Mouse (Mus musculus) embryonic facial prominence, embryonic 15.5 days (tissue): Measurements from ENCODE around the gene B4galt1. TPM values are rescaled to one million over a fixed set of nuclear protein-coding genes. Genes with fewer than 3 reads are reported as not detected.
A peak's percentile ranks its signal among the peaks of the same experiment; 100 is the strongest.

Experiments
- ATAC-seq: fragments of 200-750 bp; cut with Nextera tagmentation; 2 replicates; pipeline ENCODE4 v1.8.0; 2017; ENCODE audit warnings: low read depth, moderate TSS enrichment; ENCODE audit not compliant: insufficient number of reproducible peaks, low FRiP score, low TSS enrichment
- H3K27ac ChIP-seq: fragments of 300-500 bp; sonication (generic); replicated peaks from 2 replicates; pipeline ENCODE4 v1.5.1; 2015; ENCODE audit warnings: mild to moderate bottlenecking, inconsistent platforms
- H3K27me3 ChIP-seq: fragments of 300-500 bp; sonication (generic); 2 replicates; pipeline ENCODE4 v1.6.1; 2015; ENCODE audit warnings: inconsistent platforms
- H3K36me3 ChIP-seq: fragments of 300-500 bp; sonication (generic); 2 replicates; pipeline ENCODE4 v1.6.1; 2015; ENCODE audit warnings: mild to moderate bottlenecking, inconsistent platforms
- H3K4me1 ChIP-seq: fragments of 300-500 bp; sonication (generic); 2 replicates; pipeline ENCODE4 v1.6.1; 2015; ENCODE audit warnings: inconsistent platforms
- H3K4me2 ChIP-seq: fragments of 300-500 bp; sonication (generic); replicated peaks from 2 replicates; pipeline ENCODE4 v1.6.1; 2015; ENCODE audit warnings: mild to moderate bottlenecking, inconsistent platforms
- H3K4me3 ChIP-seq: fragments of 300-500 bp; sonication (generic); replicated peaks from 2 replicates; pipeline ENCODE4 v1.5.1; 2015; ENCODE audit warnings: mild to moderate bottlenecking, inconsistent platforms
- H3K9ac ChIP-seq: fragments of 300-500 bp; sonication (generic); 2 replicates; pipeline ENCODE4 v1.6.1; 2015; ENCODE audit warnings: inconsistent platforms
- H3K9me3 ChIP-seq: fragments of 300-500 bp; sonication (generic); replicated peaks from 2 replicates; pipeline ENCODE4 v1.6.1; 2016; ENCODE audit warnings: inconsistent platforms
- WGBS: fragments of 180-500 bp; shearing (Covaris S2); methylation state at CpG from one replicate; pipeline ENCODE4 v1.1.7; 2015; 5-methylcytosine and 5-hydroxymethylcytosine counted together
- polyA plus RNA-seq: library from polyadenylated mRNA; unstranded; fragments of >200 nt; fragmentation: Nextera tagmentation; extraction: Ambion mirVana; gene quantifications from 2 replicates; pipeline ENCODE4 v1.2.1, GENCODE M21; 2015

Gene B4galt1
- polyA plus RNA-seq = 59.7 and 61.3 TPM in 2 replicates

GRCm38 (mm10) chr4:40853565-40854386 lies at the start of gene B4galt1:
B4galt1 (minus strand) TSS chr4:40854005.
- under 1% methylated on average over 74 of the region's 83 CpGs for WGBS
- peak; percentile 95 for ATAC-seq
- Histone ChIP-seq H3K4me3 (peak within 1 kb of the TSS; percentile 62), H3K27me3 (no peaks in the 10 kb centered on the region), H3K9ac (peak within 1 kb of the TSS; percentile 81), H3K4me2 (peak within 1 kb of the TSS; percentile 80), H3K27ac (peak within 1 kb of the TSS; percentile 92), H3K9me3 (no peaks in the 10 kb centered on the region), H3K36me3 (no peaks in the 10 kb centered on the region), H3K4me1 (peaks cover 48% of the 10 kb centered on the region)

- H3K27ac ChIP-seq = no peak overlapping the region
- 0 out of 2 replicates have a peak, but pooled peaks cover 4% of the 10 kb centered on the region for H3K4me1 ChIP-seq
- H3K9me3 ChIP-seq = no peaks in the 10 kb centered on the region
- no peak overlapping the region for H3K4me3 ChIP-seq
- 87% methylated on average over 4 of the region's 4 CpGs for WGBS
- H3K36me3 ChIP-seq = no peaks in the 10 kb centered on the region
- no peak for ATAC-seq
- H3K4me2 ChIP-seq = no peak overlapping the region
- no peaks in the 10 kb centered on the region for H3K27me3 ChIP-seq
- no peak overlapping the region for H3K9ac ChIP-seq
These were observed 46.8 kb upstream of the B4galt1 start for GRCm38 (mm10) chr4:40900612-40901011.

GRCm38 (mm10) chr4:40900071-40900470 lies 46.3 kb upstream of the B4galt1 start:
- Histone ChIP-seq H3K4me3 (no peak overlapping the region), H3K27ac (no peak overlapping the region), H3K36me3 (no peaks in the 10 kb centered on the region), H3K4me1 (0 out of 2 replicates have a peak, but pooled peaks cover 4% of the 10 kb centered on the region), H3K4me2 (no peak overlapping the region), H3K27me3 (no peaks in the 10 kb centered on the region), H3K9ac (no peak overlapping the region), H3K9me3 (no peaks in the 10 kb centered on the region)
- no peak for ATAC-seq
- 83% methylated on average over 3 of the region's 3 CpGs for WGBS

DNA sequence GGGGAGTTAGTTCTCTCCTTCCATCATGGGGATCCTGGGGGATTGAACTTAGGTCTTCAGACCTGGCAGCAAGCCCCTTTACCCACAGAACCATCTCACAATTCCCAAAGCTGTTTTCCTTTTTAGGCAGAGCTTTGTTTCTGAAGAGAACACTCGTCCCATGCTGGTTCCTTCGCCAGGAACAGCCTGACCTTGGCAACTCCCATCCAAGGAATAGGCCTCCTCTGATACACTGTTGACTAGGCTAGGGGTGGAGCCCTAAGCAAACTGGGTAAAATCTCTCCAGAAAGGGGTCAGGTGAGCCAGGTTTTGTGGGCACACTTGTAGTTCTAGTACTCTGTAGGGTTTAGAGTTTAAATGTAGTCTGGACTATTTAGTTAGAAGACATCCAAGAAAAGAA lies 45.5 kb upstream of the B4galt1 start:
- H3K4me1 ChIP-seq = 0 out of 2 replicates have a peak, but pooled peaks cover 4% of the 10 kb centered on the region
- no peak for ATAC-seq
- H3K27me3 ChIP-seq = no peaks in the 10 kb centered on the region
- H3K4me3 ChIP-seq = no peak overlapping the region
- 67% methylated on average over 2 of the region's 2 CpGs for WGBS
- H3K9me3 ChIP-seq = no peaks in the 10 kb centered on the region
- no peak overlapping the region for H3K27ac ChIP-seq
- H3K36me3 ChIP-seq = no peaks in the 10 kb centered on the region
- no peak overlapping the region for H3K4me2 ChIP-seq
- H3K9ac ChIP-seq = no peak overlapping the region

GRCm38 (mm10) chr4:40898476-40899044 lies 44.8 kb upstream of the B4galt1 start:
- WGBS = 69% methylated on average over 6 of the region's 6 CpGs
- Histone ChIP-seq H3K4me3 (no peak overlapping the region), H3K4me1 (0 out of 2 replicates have a peak, but pooled peaks cover 4% of the 10 kb centered on the region), H3K36me3 (no peaks in the 10 kb centered on the region), H3K9me3 (no peaks in the 10 kb centered on the region), H3K27me3 (no peaks in the 10 kb centered on the region), H3K4me2 (no peak overlapping the region), H3K9ac (no peak overlapping the region), H3K27ac (no peak overlapping the region)
- ATAC-seq = no peak

DNA sequence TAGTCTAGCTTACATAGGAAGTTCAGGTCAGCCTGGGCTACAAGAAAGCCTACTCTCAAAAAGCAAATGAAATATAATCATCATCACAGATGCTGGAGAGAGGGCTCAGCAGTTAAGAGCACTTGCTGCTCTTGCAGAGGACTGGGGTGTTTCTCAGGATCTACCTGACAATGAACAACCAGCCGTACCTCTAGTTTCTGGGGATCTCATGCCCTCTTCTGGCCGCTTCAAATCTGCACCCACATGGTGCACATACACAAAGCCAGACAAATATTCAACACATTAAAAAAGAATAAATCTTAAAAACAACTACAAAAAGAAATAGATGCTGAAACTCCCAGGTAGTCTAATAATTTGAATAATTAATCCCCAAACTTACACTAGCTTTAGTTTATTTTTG lies 41.8 kb upstream of the B4galt1 start:
- H3K36me3 ChIP-seq = no peaks in the 10 kb centered on the region
- 88% methylated on average over 2 of the region's 2 CpGs for WGBS
- H3K4me2 ChIP-seq = no peak overlapping the region
- no peak overlapping the region for H3K27ac ChIP-seq
- 0 out of 2 replicates have a peak, but pooled peaks cover 4% of the 10 kb centered on the region for H3K4me1 ChIP-seq
- no peak overlapping the region for H3K4me3 ChIP-seq
- H3K9ac ChIP-seq = no peak overlapping the region
- H3K27me3 ChIP-seq = no peaks in the 10 kb centered on the region
- H3K9me3 ChIP-seq = no peaks in the 10 kb centered on the region
- no peak for ATAC-seq

DNA sequence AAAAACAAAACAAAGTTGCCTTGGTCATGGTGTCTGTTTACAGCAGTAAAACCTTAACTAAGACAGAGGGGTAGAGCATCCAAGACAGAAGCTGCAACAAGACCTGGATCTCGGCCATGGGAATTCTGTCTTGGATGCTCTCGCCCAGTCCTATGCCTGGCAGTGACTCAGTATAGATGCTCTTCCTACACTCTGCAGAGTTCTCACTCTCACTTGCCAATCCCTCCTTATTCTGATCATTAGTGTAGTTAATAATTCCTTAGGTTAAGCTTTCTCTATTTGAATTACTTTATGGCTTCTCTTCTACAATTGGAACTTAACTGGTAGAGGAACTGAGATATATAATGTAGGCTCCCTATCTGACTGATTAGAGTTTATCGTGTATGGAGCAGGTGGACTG lies 41.3 kb upstream of the B4galt1 start:
- WGBS = 87% methylated on average over 3 of the region's 3 CpGs
- 0 out of 2 replicates have a peak, but pooled peaks cover 4% of the 10 kb centered on the region for H3K4me1 ChIP-seq
- ATAC-seq = no peak
- H3K36me3 ChIP-seq = no peaks in the 10 kb centered on the region
- H3K4me3 ChIP-seq = no peak overlapping the region
- H3K27me3 ChIP-seq = no peaks in the 10 kb centered on the region
- no peak overlapping the region for H3K4me2 ChIP-seq
- H3K9ac ChIP-seq = no peak overlapping the region
- no peaks in the 10 kb centered on the region for H3K9me3 ChIP-seq
- no peak overlapping the region for H3K27ac ChIP-seq

- no peak for ATAC-seq
- H3K27ac ChIP-seq = no peak overlapping the region
- WGBS = 69% methylated on average over 5 of the region's 5 CpGs
- H3K4me3 ChIP-seq = no peak overlapping the region
- H3K4me2 ChIP-seq = no peak overlapping the region
- H3K4me1 ChIP-seq = no peaks in the 10 kb centered on the region
- H3K9me3 ChIP-seq = no peaks in the 10 kb centered on the region
- H3K36me3 ChIP-seq = no peaks in the 10 kb centered on the region
- no peaks in the 10 kb centered on the region for H3K27me3 ChIP-seq
- no peak overlapping the region for H3K9ac ChIP-seq
These were observed 37.4 kb upstream of the B4galt1 start for GRCm38 (mm10) chr4:40891206-40891605.

DNA sequence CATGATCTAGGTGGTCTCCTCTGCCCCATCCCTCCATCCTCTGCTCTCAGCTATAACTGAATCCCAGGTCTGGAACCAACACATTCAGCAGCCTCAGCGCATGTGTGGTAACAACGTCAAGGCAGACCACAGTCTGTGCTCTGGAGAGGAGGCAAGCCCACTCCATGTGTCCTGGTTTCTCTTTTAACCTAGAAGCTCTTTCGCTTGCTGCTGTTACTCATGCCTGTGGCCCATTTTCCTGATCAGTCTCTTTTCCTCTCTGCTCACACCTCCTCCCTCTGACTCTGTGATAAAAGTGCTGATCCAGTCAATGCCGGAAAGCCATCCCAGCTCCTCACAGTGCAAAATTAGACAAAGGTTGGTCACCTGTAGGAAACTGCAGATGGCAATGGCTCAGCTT lies 36.2 kb upstream of the B4galt1 start:
- ATAC-seq = no peak
- Histone ChIP-seq H3K4me2 (no peak overlapping the region), H3K27ac (no peak overlapping the region), H3K4me1 (no peaks in the 10 kb centered on the region), H3K9me3 (no peaks in the 10 kb centered on the region), H3K9ac (no peak overlapping the region), H3K27me3 (no peaks in the 10 kb centered on the region), H3K36me3 (no peaks in the 10 kb centered on the region), H3K4me3 (no peak overlapping the region)
- WGBS = 81% methylated on average over 4 of the region's 4 CpGs

DNA sequence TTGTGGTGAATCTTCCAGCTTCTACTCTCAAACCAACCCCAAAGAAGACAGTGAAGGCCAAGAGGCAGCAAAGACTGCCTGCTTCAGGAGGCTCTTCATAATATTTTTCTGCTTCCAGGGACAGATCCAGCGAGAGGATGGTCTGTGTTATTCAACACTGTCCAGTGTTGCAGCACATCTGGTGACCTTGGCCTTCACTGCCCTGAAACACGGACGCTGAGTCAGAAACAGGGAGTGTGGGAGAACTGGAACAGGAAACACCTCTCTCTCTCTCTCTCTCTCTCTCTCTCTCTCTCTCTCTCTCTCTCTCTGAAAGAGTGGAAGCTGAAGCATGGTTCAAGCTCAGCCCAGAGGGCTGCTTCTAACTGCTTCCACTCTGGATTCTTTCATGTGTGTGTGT lies 35.4 kb upstream of the B4galt1 start:
- Histone ChIP-seq H3K36me3 (no peaks in the 10 kb centered on the region), H3K9ac (no peak overlapping the region), H3K27ac (no peak overlapping the region), H3K4me1 (no peaks in the 10 kb centered on the region), H3K4me3 (no peak overlapping the region), H3K4me2 (no peak overlapping the region), H3K9me3 (no peaks in the 10 kb centered on the region), H3K27me3 (no peaks in the 10 kb centered on the region)
- 50% methylated on average over 3 of the region's 3 CpGs for WGBS
- ATAC-seq = no peak

GRCm38 (mm10) chr4:40888839-40889238 lies 35.0 kb upstream of the B4galt1 start:
- 67% methylated on average over 11 of the region's 11 CpGs for WGBS
- Histone ChIP-seq H3K27ac (no peak overlapping the region), H3K4me1 (no peaks in the 10 kb centered on the region), H3K4me3 (no peak overlapping the region), H3K9ac (no peak overlapping the region), H3K4me2 (no peak overlapping the region), H3K36me3 (no peaks in the 10 kb centered on the region), H3K27me3 (no peaks in the 10 kb centered on the region), H3K9me3 (no peaks in the 10 kb centered on the region)
- no peak for ATAC-seq
